Mouse (Mus musculus) myocyte (in vitro differentiated cells): ENCODE data around the gene Gm49673.
"Not testable (repeated sequence)": the region's sequence is repeated elsewhere in the genome, so short reads cannot be mapped to it uniquely, and the experiment has no call there.

Experiments used
- CEBPB ChIP-seq: IDR thresholded peaks from 2 replicates; pipeline ENCODE4 v1.6.1; 2011; ENCODE audit warnings: mild to moderate bottlenecking, moderate library complexity; ENCODE audit not compliant: poor library complexity, insufficient read depth, severe bottlenecking
- POLR2A ChIP-seq: IDR thresholded peaks from one replicate; pipeline ENCODE4 v1.6.1; 2011; ENCODE audit warnings: low read depth, mild to moderate bottlenecking, control low read depth, moderate library complexity; ENCODE audit not compliant: insufficient read length
- POLR2AphosphoS2 ChIP-seq: IDR thresholded peaks from one replicate; pipeline ENCODE4 v1.6.1; 2011; ENCODE audit warnings: low read depth, control low read depth; ENCODE audit not compliant: insufficient read length

- not testable (repeated sequence) for TF ChIP-seq POLR2A, POLR2AphosphoS2, CEBPB
Observed at GRCm38 (mm10) chr17:8092537-8093526, 54.8 kb downstream of the Gm49673 start.
